Mouse (Mus musculus) cerebellum, adult 8-10 months (tissue): Measurements from ENCODE around the gene Cln3.

Experiments
- DNase-seq: peaks from one replicate; pipeline ENCODE4 v3.0.0; 2022

The Cln3 gene

DNA sequence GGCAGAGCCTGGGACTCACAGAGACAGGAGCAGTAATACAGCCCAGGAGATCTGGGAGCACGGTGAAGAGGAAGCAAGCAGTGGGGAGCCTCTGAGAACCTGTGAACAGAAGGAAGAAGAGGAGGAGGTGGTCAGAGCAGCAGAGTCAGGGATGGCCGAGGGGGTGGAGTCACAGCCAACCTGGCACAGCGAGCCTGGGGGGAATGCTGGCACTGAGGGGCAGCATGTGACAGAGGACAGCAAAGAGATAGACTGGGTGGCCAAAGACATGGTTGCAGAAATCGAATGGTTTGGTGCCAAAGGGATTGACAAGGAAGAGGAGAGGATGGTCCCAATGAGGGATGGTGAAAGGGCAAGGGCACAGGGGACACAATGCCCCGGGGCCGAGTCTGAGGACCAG, at the start of gene Cln3:
Gene Cln3 (minus strand): TSS at position 101 of the 400 bp plus-strand sequence.
- DNase-seq: no peak

DNA sequence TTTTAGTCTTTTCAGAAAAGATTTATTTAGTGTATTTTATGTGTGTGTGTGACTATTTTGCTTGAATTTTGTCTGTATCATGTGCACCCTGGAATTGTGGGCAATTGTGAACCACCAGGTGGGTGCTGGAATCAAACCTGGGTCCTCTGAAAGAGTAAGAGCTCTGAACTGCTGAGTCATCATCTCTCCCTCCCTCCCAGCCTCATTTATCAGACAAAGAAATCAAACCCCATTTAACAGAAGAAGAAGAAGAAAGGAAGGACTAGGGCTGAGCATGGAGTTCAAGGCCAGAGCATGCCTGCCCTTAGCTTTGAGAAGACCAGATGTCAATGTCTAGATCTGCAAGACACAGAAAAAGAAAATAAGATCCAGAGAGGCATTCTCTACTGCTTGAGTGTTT, 49.8 kb upstream of the Cln3 start:
- DNase-seq: no peak

GRCm38 (mm10) chr7:126632478-126632877, 46.9 kb upstream of the Cln3 start:
- no peak for DNase-seq

GRCm38 (mm10) chr7:126630824-126631518, 45.4 kb upstream of the Cln3 start, which contains the start of gene Nupr1:
Nupr1 (minus strand) TSS chr7:126630861.
- DNase-seq: no peak

DNA sequence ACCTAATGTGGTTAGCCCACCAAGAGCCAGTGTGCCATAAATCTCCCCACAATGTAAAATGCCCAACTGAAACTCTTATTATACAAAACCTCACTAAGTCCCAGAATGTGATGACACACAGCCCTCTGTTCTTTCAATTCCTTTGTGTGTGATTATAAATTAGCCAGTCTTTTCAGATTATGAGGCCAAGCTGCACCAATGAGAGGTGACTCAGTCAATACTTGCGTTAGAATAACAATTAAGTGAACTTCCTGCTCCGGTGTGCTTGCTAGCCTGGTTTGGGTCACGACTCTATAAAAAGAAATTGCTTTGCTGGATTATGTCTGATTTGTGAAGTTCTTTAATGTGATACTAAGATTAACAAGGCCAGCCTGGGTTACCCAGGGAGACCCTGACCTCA, 44.3 kb upstream of the Cln3 start:
- no peak for DNase-seq

DNA sequence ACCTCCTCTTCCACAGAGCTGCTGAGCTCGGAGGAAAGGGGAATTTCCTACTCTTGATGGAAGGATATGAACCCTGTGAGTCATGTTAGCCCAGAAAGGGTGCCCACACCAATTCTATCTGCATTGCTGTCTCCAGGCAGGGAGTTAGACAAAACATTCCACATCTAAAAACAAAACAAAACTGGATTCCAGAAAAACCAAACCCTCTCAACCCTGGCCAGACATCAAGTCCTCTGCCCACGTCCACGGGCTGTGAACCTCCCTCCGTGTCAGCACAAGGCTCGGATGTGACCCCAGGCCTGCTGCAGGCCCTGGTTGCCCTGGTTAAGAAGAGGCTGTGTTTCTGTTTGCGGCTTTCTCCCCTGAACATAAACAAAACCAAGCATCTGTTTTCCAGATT, 42.5 kb upstream of the Cln3 start:
- DNase-seq: no peak

DNA sequence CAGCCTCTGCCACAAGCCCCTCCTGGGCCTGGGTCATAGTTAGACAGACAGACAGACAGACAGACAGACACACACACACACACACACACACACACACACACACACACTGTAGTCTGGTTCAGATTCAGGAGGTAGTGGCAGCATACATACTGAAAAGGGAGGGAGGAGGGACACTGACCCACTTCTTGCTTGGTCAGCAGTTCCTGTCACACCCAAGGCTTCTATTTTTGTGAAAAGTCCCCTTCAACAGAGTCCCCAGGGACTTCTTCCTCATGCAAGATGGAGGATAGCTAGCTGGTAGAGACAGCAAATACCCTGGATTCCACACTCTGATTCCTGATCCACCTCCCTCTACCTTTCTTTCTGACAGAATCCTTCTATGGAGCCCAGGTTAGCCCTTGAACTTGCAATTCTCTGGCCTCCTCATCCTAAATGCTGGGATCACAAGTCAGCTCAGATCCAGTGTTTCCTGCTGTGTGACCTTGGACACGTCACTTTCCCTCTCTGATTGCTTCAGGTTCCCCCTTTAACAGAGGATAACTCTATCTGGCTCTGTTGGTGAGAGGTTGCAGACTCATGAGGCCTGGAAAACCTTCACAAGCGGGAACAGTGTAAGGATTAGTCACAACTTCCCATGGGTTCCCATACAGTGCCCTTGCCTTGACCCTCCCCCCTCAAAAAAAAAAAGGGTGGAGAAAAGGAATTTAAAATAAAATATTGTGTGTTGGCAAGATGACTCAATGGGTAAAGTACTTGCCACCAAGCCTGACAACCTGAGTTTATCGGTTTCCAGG, 40.4 kb upstream of the Cln3 start:
- no peak for DNase-seq

GRCm38 (mm10) chr7:126625369-126625768, 39.8 kb upstream of the Cln3 start:
- no peak for DNase-seq

DNA sequence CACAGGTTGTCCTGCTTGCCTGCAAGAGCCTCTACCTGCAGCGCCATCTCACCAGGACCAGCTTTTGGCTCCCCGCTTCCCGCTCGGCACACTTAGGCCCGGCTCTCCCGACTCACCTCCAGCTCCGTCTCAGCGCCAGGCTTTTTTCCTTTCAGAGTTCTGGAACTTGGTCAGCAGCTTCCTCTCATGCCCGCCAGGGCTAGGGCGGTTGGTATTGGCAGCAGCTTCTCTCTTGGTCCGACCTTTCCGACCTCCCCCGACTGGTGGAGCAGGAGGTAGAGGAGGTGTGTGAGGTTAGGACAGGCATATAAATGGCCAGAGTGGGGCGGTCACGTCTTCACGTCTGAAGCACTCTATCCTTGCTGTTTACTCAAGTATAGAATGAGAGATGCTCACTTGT, 39.2 kb upstream of the Cln3 start:
- DNase-seq: no peak

DNA sequence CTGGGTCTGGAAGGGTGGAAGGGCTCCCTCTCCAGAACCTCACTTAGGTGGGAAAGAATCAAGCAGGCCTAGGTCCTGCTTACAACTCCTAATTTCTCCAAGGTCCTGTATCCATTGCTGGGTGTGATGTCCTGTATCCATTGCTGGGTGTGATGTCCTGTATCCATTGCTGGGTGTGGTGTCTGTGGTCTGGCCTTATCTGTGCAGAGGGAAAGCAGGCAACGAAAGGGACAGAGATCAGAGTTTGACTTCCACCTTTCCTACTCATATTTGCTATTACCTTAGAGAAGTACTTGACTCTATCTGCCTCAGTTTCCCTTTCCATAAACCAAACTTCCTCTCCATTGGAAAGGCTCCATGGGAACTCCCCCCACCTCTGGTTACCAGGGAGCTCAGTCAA, 37.8 kb upstream of the Cln3 start:
- DNase-seq: no peak

GRCm38 (mm10) chr7:126621452-126622359, 36.1 kb upstream of the Cln3 start:
- no peak for DNase-seq

GRCm38 (mm10) chr7:126619559-126620275, 34.1 kb upstream of the Cln3 start:
- DNase-seq: no peak

- no peak for DNase-seq
Measured at GRCm38 (mm10) chr7:126616707-126617106, 31.1 kb upstream of the Cln3 start.

DNA sequence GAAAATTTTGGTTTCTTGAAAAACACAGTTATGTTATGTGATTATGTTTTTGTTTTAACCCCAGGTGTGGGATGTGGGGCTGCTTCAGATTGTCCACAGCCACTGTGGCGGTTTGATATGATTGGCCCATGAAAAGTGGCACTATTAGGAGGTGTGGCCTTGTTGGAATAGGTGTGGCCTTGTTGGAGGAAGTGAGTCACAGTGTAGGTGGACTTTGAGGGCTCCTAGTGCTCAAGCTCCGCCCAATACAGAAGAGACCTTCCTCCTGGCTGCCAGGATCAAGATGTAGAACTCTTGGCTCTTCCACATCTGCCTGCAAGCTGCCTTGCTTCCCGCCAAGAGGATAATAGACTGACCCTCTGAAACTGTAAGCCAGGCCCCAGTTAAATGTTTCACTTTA, 27.1 kb upstream of the Cln3 start:
- no peak for DNase-seq

GRCm38 (mm10) chr7:126607796-126608195, 22.2 kb upstream of the Cln3 start:
- DNase-seq: no peak

GRCm38 (mm10) chr7:126607064-126607463, 21.4 kb upstream of the Cln3 start:
- no peak for DNase-seq

- no peak for DNase-seq
Measured at GRCm38 (mm10) chr7:126606611-126607010, 21.0 kb upstream of the Cln3 start.

GRCm38 (mm10) chr7:126602650-126603049, 17.0 kb upstream of the Cln3 start:
- DNase-seq: no peak

GRCm38 (mm10) chr7:126601896-126602295, 16.3 kb upstream of the Cln3 start:
- DNase-seq: no peak

- no peak for DNase-seq
Measured at GRCm38 (mm10) chr7:126598919-126599318, 13.3 kb upstream of the Cln3 start.

DNA sequence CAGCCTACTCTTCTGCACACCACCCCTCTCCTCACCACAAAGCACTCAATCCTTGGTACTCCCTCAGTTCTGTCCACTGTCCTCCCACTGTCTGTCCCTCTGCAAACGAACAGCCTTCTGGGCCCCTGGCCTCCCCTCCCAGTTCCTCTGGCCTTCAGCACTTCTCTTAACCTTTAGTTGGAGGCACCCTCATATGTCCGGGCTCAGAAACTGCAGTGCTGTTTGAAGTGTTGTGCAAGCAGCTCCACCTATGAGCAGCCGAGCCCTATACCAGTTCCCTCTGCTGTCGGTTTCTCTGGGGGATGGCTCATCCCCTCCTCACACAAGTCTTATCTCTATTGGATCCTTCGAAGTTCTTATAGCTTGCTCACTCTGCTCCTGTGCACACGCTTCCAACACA, 10.8 kb upstream of the Cln3 start:
- DNase-seq: no peak

- DNase-seq: no peak
Measured at GRCm38 (mm10) chr7:126595890-126596289, 10.3 kb upstream of the Cln3 start.
